Mouse (Mus musculus): Measurements from ENCODE around the gene Ubap2.

The Ubap2 gene

DNA sequence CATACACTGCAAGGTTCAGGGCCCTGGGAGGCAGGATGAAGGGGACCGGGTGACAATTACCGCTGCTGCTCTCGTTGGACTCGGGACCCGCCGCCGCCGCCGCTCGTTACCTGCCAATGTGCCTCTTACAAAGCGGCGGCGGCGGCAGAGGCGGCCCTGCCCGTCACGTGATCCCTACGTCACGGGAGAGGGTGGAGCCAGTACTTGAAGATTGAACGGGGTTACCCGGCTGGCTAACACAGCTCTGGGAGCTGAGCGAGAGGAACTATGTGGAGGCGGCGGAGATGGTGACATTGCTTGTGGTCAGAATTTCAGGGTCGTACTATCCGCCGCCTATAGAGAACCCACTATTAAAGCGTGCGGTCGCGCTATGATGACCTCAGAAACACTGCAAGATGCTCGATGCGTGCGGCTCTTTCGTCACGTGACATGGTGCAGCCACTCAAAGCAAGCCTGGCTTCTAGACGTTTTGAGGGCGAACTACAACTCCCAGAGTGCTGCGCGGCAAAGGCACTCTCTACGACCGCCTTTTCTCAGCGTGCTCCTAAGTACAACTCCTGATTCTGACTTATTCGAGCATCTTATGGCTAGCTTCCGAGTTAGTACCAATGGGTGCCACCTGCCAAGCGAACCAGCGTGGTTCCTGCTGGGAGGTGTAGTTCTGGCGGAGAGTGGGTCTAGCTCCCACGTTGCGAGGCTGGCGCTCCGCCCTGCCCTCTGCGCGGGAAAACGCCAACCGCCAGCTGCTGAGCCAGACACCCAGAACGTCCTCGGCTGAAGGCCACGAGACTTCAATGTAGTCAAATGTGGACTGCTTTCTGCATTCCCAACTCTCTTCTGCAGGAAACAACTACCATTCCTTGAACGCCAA is at the start of gene Ubap2:
Ubap2 (minus strand) TSS at position 165 of the 871 bp plus-strand sequence.
- DNase-seq, result peak; percentile 96 to 99

DNA sequence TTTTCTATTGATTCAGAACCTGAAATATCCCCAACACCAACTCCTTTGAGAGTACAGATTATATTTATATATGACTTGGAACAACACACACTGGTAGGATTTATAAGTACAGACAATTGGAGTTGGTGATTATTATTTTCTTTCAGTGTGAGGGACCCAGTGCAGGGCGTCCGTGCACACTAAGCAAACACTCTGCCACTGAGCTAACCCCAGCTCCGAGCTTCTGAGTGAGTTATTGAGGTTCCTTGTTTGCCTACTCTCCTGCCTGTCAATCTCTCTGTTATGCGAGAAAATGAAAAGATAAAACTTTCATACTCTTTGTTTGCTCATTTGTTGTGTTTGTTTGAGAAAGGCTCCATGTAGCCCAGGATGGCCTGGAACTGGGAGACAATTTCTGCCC is 46.0 kb upstream of the Ubap2 start:
- no peak for DNase-seq

DNA sequence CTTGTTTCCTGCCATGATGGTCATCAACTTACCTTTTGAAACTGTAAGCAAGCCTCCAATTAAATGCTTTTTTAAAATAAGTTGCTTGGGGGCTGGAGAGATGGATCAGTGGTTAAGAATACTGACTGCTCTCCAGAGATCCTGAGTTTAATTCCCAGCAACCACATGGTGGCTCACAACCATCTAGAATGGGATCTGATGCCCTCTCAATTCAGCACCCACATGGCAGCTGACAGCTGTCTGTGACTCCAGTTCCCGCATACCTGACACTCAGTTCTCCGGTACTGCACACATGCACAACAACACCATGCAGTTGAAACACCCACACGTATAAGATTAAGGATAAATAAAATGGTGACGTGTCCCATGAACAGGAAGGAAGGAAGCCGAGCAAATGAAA is 43.3 kb upstream of the Ubap2 start:
- no peak for DNase-seq

DNA sequence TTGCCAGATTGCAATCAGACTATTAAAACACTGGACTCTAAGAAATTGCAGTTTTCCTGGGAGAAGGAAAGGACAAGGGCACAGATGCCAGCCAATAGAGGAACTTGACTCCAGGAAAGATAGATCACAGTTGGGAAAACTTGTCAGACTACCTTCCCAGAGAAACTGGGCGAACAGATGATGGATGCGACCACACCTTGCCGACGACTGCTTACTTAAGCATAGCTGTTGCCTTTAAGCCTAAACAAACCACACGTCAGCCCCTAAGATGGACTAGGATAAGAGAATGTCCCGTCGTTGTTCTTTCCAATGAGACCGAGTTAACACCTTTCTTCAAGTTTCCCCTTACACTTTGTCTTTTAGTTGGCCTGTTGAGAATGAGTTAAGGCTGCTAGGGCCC is 40.2 kb upstream of the Ubap2 start:
- peak in 1 of 2 experiments; percentile 10 for DNase-seq

DNA sequence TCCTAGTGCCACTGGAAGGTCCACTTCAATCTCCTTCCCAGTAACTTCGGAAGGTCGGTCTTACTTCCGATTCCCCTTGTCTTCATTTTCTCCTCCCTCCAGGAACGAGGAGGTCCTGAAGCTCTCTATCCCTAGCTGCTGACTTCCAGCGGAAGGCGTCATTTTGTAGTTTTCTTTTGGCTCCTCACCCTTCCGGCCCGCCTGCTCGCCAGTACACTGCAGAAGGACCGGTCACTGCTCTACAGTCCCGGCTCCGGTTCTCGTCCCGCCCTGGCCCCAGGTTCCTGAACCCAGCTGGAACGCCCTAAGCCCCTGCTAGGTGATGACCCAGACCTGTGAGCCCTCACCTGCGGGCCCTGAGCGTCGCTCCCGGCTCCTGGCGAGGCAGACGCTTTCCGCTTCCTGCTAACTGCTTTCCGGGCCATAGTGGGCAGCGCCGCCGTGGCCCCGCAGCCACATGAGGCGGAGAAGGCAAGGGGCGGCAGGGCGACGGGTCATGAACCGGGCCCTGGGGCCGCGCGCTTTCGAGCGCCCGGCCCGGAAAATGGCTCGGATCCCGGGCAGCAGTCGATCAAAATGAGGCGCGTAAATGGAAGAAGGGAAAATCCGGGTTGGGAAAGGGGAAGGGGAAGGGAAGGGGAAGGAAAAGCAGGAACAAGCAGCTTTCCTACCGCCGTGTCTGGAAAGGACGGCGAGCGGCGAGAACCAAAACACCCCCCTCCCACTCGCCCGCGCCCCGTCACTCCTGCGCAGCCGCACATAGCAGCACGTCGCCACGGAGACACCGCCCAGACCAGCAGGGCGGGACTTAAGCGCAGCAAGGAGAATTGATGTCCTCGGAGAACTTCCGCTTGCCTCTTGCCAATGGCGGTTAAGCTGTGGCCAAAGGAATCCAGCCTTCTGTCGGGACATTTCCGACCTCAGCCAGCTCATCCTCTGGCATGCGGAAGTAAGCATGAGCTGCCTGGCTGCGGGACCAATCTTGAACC is 39.5 kb upstream of the Ubap2 start, which contains the start of gene Dcaf12:
Dcaf12 (minus strand) TSS at position 749 of the 989 bp plus-strand sequence.
- peak; percentile 94 to 95 for DNase-seq

DNA sequence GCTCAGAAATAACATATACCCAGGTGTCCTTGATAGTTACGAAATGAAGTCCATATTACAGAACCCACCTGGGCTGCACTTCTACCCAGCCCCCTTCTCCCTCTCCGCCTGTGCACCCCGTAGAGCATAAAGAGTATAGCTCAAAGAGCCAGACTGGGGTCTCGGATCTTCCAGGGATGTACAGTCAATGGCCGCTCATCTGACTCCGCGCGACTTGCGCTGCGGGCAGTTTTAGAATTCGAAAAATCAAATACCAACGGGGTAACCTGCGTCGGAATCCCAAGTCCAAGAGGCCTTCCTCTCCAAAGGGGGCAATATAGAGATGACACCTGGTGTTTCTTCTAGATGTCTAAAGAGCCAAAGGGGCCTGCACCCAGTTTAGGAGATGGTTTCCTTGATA is 38.8 kb upstream of the Ubap2 start:
- DNase-seq, result no peak

DNA sequence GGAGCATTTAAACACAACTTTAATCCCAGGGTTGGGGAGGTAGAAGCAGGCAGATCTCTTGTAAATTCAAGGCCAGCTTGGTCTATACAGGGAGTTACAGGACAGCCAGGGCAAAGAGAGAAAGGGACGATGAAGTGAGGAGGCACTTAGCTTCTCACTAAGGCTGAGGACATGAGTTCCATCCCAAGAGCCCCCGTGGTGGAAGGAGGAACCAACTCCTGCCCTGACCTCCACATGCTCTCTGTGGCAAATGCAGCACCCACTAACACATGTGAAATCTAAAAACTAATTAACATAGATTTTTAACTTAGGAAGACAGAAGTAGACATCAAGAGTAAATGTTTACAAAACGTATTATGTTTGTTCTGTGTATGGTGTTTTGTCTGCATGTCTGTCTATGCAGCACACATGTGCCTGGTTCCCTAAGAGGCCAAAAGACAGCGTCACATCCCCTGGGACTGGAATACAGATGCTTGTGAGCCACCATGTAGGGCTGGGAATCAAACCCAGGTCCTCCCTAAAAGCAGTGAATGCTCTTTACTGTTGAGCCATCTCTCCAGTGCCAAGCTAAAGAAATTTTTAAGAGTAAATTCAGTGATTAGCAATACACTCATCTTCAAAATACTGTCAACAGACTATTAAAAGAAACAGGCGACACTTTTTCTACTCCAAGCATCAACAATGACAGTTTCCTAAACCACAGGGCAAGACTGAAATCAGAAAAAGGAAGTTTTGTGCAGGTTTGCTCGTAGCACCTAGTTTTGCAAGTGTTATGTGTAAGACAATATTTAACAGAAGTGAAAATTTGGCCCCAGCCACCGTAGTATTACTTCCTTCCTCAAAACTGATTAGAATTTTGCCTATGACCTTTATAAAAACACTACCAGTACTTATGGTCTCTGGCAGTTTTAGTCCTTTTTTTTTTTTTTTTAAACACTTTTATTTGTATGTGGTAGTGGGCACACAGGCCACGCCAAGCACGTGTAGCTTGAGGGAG is 35.9 kb upstream of the Ubap2 start:
- no peak for DNase-seq

DNA sequence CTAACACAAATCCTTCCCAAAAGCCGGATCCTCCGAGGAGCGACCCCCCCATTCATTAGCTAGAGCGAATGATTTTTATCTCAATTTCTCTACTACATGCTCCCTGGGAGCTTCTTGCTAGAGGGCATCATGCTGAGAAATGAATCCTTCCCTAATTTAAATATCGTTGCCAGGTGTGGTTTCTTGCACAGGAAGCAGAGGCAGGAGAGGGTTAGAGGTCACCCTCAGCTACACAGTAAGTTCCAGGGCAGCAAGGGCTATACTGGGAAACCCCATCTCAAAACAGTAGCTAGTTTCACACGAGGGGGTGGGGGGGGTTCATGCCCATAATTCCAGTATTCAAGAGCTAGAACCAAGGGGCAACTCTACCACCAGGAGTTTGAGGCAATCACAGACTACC is 32.5 kb upstream of the Ubap2 start:
- no peak for DNase-seq

DNA sequence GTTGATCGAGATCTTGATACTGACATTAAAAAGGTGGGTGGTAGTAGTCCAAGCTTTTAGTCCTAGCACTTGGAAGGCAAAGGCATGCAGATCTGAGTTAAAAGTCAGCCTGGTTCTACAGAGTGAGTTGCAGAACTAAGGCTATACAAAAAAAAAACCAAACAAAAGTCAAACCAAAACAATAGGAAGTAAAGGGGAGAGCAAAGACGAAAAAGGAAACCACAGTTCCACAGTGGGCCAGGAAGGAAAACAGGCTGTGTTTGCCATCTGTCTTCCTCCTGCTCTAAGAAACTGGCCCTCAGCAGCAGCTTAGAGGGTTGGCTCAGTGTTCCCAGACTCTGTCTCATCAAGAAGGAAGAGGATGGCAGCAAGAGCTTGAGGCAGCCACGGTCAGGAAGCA is 29.4 kb upstream of the Ubap2 start:
- DNase-seq, result peak in 1 of 2 experiments; percentile 27

DNA sequence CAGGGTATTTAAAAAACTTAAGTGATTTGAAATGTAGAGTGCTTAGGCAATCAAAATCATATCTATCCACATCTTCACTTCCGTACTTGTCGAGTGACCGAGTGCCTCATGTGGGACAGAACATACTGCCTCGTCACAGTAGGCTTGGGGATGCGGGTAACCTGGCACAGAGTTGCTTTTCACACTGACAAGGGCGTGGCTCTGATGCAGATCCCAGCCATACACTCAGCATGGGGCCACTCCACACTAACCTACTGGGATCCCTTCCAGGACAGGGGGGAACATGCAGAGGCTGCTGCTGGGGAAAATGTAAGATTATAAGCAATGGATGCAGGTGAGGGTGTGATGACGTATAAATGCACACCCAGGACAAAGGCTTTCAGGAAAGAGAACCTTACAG is 28.7 kb upstream of the Ubap2 start:
- peak; percentile 15 to 29 for DNase-seq

DNA sequence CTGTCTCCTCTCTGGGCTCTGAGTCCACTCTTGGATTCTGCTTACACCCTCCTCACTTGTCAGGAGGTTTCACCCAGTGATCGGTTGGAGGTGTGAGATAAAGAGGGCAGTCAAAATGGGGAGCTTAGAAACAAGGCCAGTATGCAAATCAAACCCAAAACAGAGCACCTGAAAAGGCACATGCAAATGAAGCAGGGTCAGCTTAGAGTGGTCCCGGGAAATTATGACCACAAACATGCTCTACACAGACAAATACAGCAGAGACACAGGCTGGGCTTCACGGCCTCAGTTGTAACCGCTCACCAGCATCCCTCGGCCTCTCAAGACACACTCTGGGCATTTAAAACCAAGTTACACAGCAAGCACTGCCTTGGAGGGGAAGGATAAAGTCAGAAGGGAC is 24.0 kb upstream of the Ubap2 start:
- DNase-seq, result no peak

DNA sequence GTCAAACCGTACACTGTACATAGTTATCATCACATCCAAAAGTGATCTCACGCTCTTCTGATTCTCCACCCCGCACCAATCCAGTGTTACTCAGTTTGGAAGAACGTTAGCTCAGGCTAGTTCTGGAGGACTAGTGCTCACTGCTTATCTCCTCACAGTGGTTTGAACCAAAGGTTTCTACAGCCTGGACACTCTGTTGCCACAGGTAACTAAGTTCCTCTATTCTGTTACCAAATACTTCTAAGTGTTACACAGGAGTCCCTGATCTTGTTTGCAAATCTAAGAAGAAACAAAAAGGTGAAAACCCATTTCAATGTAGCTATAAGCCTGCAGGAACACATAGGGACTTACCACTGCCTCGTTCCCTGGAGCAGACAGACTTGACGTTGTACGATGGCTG is 21.0 kb upstream of the Ubap2 start:
- DNase-seq, result no peak

DNA sequence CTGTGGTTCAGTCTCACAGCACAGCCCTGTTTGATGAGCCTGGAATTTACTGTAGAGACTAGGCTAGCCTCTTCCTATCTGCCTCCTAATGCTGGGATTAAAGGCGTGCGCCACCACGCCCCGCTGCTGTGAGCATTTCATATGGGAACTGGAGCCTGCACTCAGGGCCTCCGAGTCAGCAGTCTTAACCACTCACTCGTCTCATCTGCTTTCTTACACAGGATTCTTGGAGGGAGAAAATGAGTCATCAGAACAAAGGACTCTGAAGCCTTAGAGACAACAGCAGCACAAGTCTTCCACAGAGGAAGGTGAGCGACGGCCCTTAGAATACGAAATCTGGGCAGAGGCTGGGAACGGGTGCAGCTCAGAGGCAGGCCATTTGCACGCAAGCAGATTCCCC is 20.6 kb upstream of the Ubap2 start:
- DNase-seq, result no peak

DNA sequence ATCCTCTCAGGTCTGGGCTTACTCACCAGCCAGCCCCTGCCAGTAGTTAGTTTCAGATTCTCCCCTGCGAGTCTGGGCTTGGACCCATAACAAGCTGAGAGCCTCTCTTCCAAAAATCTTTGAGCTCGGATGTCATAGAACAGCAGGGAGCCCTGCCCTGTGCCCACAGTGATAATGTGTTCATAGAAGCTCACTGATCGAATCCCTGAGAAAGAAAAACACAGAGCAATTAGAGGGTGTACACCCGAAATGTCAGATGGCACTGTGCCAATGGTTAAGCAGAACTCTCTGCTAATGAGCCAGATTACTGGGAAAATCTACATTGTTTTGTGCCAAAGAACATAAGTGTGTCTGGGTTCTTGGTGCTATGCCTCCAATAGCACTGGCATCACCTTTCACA is 19.0 kb upstream of the Ubap2 start:
- peak in 1 of 2 experiments; percentile 16 for DNase-seq

DNA sequence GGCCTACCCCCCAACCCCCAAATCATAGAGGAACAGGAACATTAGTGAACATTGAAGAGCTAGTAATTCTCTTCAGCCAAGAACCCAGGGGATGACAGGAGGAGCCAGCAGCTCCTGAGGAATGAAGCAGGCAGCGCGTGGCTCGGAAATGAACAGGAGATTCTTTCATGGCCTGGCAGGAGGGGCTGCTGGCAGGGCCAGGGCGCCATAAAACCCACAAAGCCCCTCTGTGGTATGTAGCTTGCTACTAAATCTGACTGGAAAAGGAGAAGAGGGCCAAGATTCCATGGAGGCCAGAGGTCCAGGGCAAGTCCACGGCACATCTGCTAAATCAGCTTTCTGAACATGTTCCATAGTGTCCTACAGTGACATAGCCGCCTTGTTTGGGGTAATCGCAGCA is 14.9 kb upstream of the Ubap2 start:
- no peak for DNase-seq

DNA sequence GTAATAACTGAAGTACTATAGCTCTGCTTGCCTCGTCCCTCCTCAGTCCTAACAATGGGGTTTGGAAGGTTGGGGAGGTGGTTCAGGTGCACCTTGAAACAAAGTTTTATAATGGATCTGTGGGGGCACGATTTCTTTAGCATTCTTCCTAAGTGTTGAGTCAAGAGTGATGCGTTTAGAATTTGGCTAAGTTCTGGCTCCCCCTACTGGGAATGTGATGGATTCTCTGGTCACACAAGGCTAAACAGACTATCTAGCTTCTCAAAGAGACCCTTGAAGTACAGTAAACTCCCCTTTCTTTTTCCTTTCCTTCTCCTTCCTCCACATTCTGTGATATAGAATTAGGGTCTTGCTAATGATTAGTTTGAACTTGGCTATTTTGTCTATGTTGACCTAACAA is 11.5 kb upstream of the Ubap2 start:
- peak; percentile 9 to 15 for DNase-seq

DNA sequence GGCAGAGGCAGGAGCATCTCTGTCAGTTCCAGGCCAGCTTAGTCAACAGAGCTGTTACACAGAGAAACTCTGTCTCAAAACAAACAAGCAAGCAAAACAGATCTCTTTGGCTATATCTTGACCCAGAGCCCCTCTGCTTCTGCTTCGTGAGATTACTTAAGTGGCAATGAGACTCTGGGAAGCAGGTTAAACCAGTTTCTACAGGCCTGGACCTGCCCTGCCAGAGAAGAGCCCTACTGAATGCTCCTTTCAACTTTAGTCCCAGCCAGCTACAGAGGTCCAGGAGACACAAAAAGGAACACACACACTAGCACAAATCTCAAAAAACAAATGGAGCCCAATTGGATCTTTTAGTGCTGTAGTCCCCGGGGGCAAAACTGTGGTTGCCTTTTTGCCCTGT is 9.1 kb upstream of the Ubap2 start:
- no peak for DNase-seq

DNA sequence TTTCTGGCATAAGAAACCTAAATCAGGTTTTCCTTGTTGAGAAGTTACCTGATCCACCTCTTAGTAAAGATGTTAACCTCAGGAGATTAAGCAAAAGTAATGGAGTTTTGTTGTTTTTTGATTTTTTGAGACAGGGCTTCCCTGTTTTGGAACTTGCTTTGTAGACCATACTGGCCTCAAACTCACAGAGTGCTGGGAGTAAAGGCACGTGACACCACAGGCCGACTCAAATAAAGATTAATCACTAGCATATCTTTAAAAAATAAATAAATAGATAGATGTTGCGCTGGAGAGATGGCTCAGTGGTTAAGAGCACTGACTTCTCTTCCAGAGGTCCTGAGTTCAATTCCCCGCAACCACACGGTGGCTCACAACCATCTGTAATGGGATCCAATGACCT is 983 bp upstream of the Ubap2 start:
- DNase-seq, result no peak

DNA sequence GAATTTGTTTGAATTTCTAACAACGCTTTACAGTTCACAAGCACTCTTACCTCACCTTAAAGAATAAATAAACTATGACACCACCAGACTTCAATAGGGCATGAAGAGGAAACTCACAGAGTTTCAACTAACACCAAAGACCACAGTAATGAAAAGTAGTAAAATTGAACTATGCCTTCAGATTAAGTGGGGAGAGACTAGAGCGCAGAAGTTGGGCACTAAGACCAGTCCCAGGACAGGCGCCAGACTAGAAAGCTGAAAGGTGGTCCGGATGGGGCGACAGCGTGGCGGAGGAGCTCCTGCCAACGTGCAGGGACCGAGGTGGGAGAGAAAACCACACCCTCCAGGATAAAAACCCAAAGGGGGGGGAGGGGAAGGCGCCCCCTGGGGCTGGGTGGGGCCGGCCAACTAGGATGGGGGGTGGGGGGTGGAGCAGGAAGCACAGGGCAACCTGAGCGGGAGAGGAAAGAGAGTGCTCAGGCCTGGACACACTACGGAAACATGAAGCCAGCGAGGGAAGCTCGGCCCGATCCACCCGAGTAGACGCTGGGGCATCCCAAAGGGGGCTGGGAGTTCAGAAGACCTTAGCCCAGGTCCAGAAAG is 466 bp downstream of the Ubap2 start:
- peak; percentile 27 to 45 for DNase-seq

DNA sequence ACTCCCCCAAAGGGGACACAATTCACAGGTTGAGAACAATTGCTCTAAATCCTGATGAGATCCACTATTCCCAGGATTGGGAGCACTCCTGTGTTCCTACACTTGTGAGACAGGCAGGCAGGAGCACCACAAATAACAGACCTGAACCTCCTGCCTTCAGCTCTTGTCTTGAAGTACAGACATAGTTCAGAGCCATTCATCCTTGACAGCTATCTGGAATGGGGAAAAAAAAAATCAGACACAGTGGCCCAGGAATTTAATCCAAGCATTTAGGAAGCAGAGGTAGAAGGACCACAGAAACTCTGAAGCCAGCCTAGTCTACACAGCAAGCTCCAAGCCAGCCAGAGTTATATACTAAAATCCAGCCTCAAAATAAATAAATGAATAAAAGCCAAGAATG is 6.8 kb downstream of the Ubap2 start:
- no peak for DNase-seq

DNA sequence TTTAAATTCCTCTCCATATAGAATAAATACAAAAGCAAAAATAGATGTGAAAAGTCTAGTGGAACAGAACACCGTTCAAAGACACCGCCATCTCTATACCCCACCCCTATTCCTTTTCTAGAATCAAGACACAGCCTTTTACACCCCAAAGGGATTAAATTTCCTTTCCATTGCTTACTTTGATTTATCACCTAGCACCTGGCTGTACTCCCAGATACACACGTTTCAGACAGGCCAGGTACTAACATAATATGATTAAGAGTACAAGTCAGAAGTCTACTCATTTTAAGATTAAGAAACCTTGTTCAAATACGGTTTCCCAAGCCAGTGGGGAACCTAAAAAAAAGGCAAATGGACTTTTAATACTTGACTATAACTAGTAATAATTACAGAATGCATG is 8.6 kb downstream of the Ubap2 start:
- no peak for DNase-seq

DNA sequence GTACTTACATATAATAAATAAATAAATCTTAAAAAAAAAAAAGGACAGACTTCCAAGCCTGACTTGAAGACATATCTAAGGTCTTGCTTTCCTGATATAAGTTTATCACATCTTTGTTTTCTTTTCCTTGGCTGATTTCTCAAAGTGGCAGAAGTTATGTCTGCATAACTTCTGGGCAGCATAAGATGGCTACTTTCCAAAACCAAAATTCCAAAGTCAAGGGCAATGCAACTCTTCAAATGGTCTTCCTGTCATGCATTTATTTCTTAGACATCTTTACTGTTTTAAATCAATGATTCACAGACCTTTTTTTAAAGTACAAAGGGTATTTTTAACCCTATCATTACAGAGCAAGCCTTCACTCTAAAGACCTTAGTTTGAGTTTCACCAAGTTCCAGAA is 14.3 kb downstream of the Ubap2 start:
- DNase-seq, result no peak

Data from cerebellum, adult 18-20 months (tissue).